In genomic region chrX:139524303-139525091, GRCm38 (mm10) we compare ENCODE assay signal across 23 mouse cellular contexts. TPM values are rescaled to one million over a fixed set of nuclear protein-coding genes. Genes with fewer than 3 reads are reported as not detected.
DNase-seq lines count a peak whose midpoint lies in the region; ATAC-seq and TF ChIP-seq lines count a peak whose summit lies in the region.
"Had no signal": no experiment of that assay in that cellular context is flagged by ENCODE, and none has a peak within 500 bp of the region (broad histone marks: within the 10 kb centered on the region; RNA-seq: fewer than 3 reads in every experiment).

No protein-coding gene starts in this region.

- TF ChIP-seq CTCF in MEL (IDR thresholded peaks at IDR 0.05 in 2 of 3, conservative IDR thresholded peaks at IDR 0.05 in 1 of 3; ENCODE audit: control insufficient read depth in 1 of 3, insufficient read depth in 1 of 3, low read depth in 2 of 3, low read length in 3 of 3, poor library complexity in 1 of 3, severe bottlenecking in 1 of 3), result no peak

- no peaks in the 10 kb centered on the region for H3K27me3 ChIP-seq in kidney, embryonic 14.5 days (ENCODE audit: control insufficient read depth, insufficient read depth, low read length)
- no peaks in the 10 kb centered on the region for H3K27me3 ChIP-seq in MEL (ENCODE audit: control insufficient read depth in 1 of 2, insufficient read depth in 2 of 2, low read length in 2 of 2)
- H3K27me3 ChIP-seq: CH12.LX; forebrain, embryonic 15.5 days; hindbrain, embryonic 15.5 days had no signal

- DNase-seq in kidney, adult 11 months, result peak; percentile 41
- DNase-seq in MEL (ENCODE audit: low read depth, low spot score), result peak; percentile 51
- DNase-seq in kidney, adult 9 months, result peak; percentile 47
- DNase-seq in lung, postnatal 36 days, result peak; percentile 18
- no peak for DNase-seq in right cerebral cortex, postnatal 14 days
- no peak for DNase-seq in thymus, postnatal 10 days (ENCODE audit: low spot score in 2 of 2)
- DNase-seq: adrenal gland, postnatal 36 days; cerebellum, postnatal 10 days; gastrocnemius, postnatal 14 days; heart, postnatal 14 days; retina, postnatal 1 day; spleen, adult 18-20 months had no signal

- no peak overlapping the region for H3K27ac ChIP-seq in kidney, embryonic 14.5 days (ENCODE audit: low read depth, low read length)
- H3K27ac ChIP-seq in MEL (ENCODE audit: control insufficient read depth, low read depth, low read length), result peak overlapping the region; percentile 99
- H3K27ac ChIP-seq: embryonic facial prominence, embryonic 10.5 days; forebrain, embryonic 15.5 days; hindbrain, embryonic 15.5 days; limb, embryonic 12.5 days; midbrain, embryonic 12.5 days had no signal

- no peaks in the 10 kb centered on the region for H3K36me3 ChIP-seq in kidney, embryonic 14.5 days (ENCODE audit: control insufficient read depth, insufficient read depth, low read length)
- H3K36me3 ChIP-seq in MEL (ENCODE audit: control insufficient read depth in 1 of 2, insufficient read depth in 2 of 2, low read length in 2 of 2), result peaks cover 0 to 58% of the 10 kb centered on the region in 2 experiments; a peak in 2 of 4 replicates
- H3K36me3 ChIP-seq: embryonic facial prominence, embryonic 10.5 days; forebrain, embryonic 15.5 days; hindbrain, embryonic 15.5 days; limb, embryonic 12.5 days; midbrain, embryonic 12.5 days had no signal

- no peak for ATAC-seq in kidney, embryonic 14.5 days (ENCODE audit: low FRiP score, low TSS enrichment)
- ATAC-seq in CD4-positive, CD25-positive, alpha-beta regulatory T cell, adult 4 months, result no peak
- ATAC-seq: forebrain, embryonic 15.5 days had no signal

- TF ChIP-seq POLR2A in MEL (IDR thresholded peaks at IDR 0.05; ENCODE audit: control insufficient read depth in 1 of 2, insufficient read depth in 1 of 2, low read depth in 1 of 2, low read length in 2 of 2, poor library complexity in 1 of 2), result no peak

- TF ChIP-seq RAD21 in MEL (IDR thresholded peaks at IDR 0.05; ENCODE audit: low read depth, low read length), result no peak

- H3K9ac ChIP-seq in kidney, embryonic 14.5 days (ENCODE audit: low read depth, low read length), result no peak overlapping the region
- H3K9ac ChIP-seq in MEL (ENCODE audit: control insufficient read depth, low read depth, low read length, poor library complexity, severe bottlenecking), result no peak overlapping the region
- H3K9ac ChIP-seq: forebrain, embryonic 15.5 days; hindbrain, embryonic 15.5 days; limb, embryonic 12.5 days; midbrain, embryonic 12.5 days had no signal

- H3K4me1 ChIP-seq in kidney, embryonic 14.5 days (ENCODE audit: control insufficient read depth, insufficient read depth, low read length), result no peaks in the 10 kb centered on the region
- peaks cover 21 to 38% of the 10 kb centered on the region in 2 experiments for H3K4me1 ChIP-seq in MEL (ENCODE audit: control insufficient read depth in 1 of 2, insufficient read depth in 2 of 2, low read length in 2 of 2)
- H3K4me1 ChIP-seq: embryonic facial prominence, embryonic 10.5 days; forebrain, embryonic 15.5 days; hindbrain, embryonic 15.5 days; limb, embryonic 12.5 days; midbrain, embryonic 12.5 days had no signal

- H3K79me2 ChIP-seq in MEL (ENCODE audit: control insufficient read depth, insufficient read depth, low read length, poor library complexity), result no peaks in the 10 kb centered on the region; the same call in 1 of the 2 replicates

- TF ChIP-seq EP300 in MEL (IDR thresholded peaks at IDR 0.05; ENCODE audit: low read depth in 1 of 2, low read length in 2 of 2), result peak in 1 of 2 experiments; percentile 39; a peak in 1 of 4 replicates

- H3K4me3 ChIP-seq in kidney, embryonic 14.5 days (ENCODE audit: low read length), result no peak overlapping the region
- no peak overlapping the region for H3K4me3 ChIP-seq in MEL (ENCODE audit: control insufficient read depth in 1 of 2, insufficient read depth in 1 of 2, low read depth in 2 of 2, low read length in 2 of 2)
- H3K4me3 ChIP-seq: embryonic facial prominence, embryonic 10.5 days; erythroblast, embryonic 14.5 days; forebrain, embryonic 15.5 days; hindbrain, embryonic 15.5 days; limb, embryonic 12.5 days; midbrain, embryonic 12.5 days; myocyte had no signal

- 58% methylated on average over 5 of the region's 5 CpGs for WGBS in kidney, embryonic 14.5 days

- no peak overlapping the region for H3K4me2 ChIP-seq in kidney, embryonic 14.5 days (replicated peaks; ENCODE audit: low read depth, low read length)
- H3K4me2 ChIP-seq: forebrain, embryonic 15.5 days; hindbrain, embryonic 15.5 days; limb, embryonic 12.5 days; midbrain, embryonic 12.5 days had no signal

- H3K9me3 ChIP-seq in kidney, embryonic 14.5 days (ENCODE audit: control insufficient read depth, low read length), result no peaks in the 10 kb centered on the region
- no peaks in the 10 kb centered on the region for H3K9me3 ChIP-seq in MEL (replicated peaks; ENCODE audit: insufficient read depth, low read length)
- H3K9me3 ChIP-seq: embryonic facial prominence, embryonic 10.5 days; forebrain, embryonic 15.5 days; hindbrain, embryonic 15.5 days; limb, embryonic 12.5 days; midbrain, embryonic 12.5 days had no signal

TF ChIP-seq in MEL, 35 proteins besides CTCF, POLR2A, EP300 and RAD21:
- TF ChIP-seq MYB (IDR thresholded peaks at IDR 0.05; ENCODE audit: low read depth, low read length) (no peak), GATA1 (IDR thresholded peaks at IDR 0.05; ENCODE audit: low read depth, low read length) (peak; percentile 55; the same call in 1 of the 2 replicates)
TF ChIP-seq in MEL: peak in this region for 1.

RNA-seq across cellular contexts. Expression of gene Rnf128, which starts 38.6 kb away (rescaled TPM):
- 27.7 and 31.3 TPM in 2 replicates for polyA plus RNA-seq in kidney, embryonic 14.5 days (2014; fragmentation: Nextera tagmentation; extraction: Ambion mirVana)
- 19.6 and 23.1 TPM in 2 replicates for total RNA-seq in MEL (2012; rRNA removed)
- polyA plus RNA-seq in MEL (2012; ENCODE audit: insufficient read depth in 1 of 2, insufficient read length in 2 of 2, low read depth in 1 of 2, low replicate concordance in 2 of 2, missing spikeins in 1 of 2), result 10 to 100 TPM in 1 of 2 experiments, not detected in 1; 16.2 TPM
- polyA plus RNA-seq in CD4-positive, CD25-positive, alpha-beta regulatory T cell, adult 4 months (2017; shearing (Covaris generic)), result under 1 TPM; 0.24 to 0.86 TPM
- total RNA-seq: CH12.LX had no signal

RNA-seq across cellular contexts. Expression of gene D330045A20Rik, which starts 44.3 kb away (rescaled TPM):
- 1.6 and 2.7 TPM in 2 replicates for polyA plus RNA-seq in kidney, embryonic 14.5 days (2014; fragmentation: Nextera tagmentation; extraction: Ambion mirVana)
- total RNA-seq in MEL (2012; rRNA removed), result 2.7 and 3.2 TPM in 2 replicates
- polyA plus RNA-seq in MEL (2012; ENCODE audit: insufficient read depth in 1 of 2, insufficient read length in 2 of 2, low read depth in 1 of 2, low replicate concordance in 2 of 2, missing spikeins in 1 of 2), result 1 to 10 TPM in 1 of 2 experiments, not detected in 1; 3.1 TPM
- polyA plus RNA-seq in CD4-positive, CD25-positive, alpha-beta regulatory T cell, adult 4 months (2017; shearing (Covaris generic)), result not detected
- total RNA-seq: CH12.LX; neutrophil, adult 5-6 weeks had no signal
- polyA plus RNA-seq: erythroblast, embryonic 14.5 days had no signal

Comparison
In these comparisons a context has a peak if more than half of its experiments do, and no peak if none do; other contexts are left out.
1. DNase-seq: peak in kidney, adult 11 months (single experiment), MEL (single experiment), kidney, adult 9 months (single experiment) and lung, postnatal 36 days (single experiment); none in right cerebral cortex, postnatal 14 days (single experiment) and thymus, postnatal 10 days (0 of 2).
2. RNA of gene Rnf128, which starts 38.6 kb away (polyA plus RNA-seq): 27.7 to 31.3 TPM in kidney, embryonic 14.5 days and 16.2 TPM in MEL; 0.24 to 0.86 TPM in CD4-positive, CD25-positive, alpha-beta regulatory T cell, adult 4 months; every median in the first group is over 4 times any median in the second.